Mouse (Mus musculus): ENCODE results near the gene AI597479.

GRCm38 (mm10) chr1:43159429-43159828 is 60.9 kb downstream of the AI597479 start:
- no peak for TF ChIP-seq CTCF (conservative IDR thresholded peaks at IDR 0.05; ENCODE audit: low read length)
- no peak for TF ChIP-seq NANOG (IDR thresholded peaks at IDR 0.05; ENCODE audit: borderline replicate concordance, low read length)
